Mouse (Mus musculus): ENCODE data around the gene Cd3g. TPM values are rescaled to one million over a fixed set of nuclear protein-coding genes. Genes with fewer than 3 reads are reported as not detected.
A peak's percentile ranks its signal among the peaks of the same experiment; 100 is the strongest.

Gene Cd3g
- polyA plus RNA-seq (2014; fragmentation: Nextera tagmentation; extraction: Ambion mirVana): not detected in 2 replicates

DNA sequence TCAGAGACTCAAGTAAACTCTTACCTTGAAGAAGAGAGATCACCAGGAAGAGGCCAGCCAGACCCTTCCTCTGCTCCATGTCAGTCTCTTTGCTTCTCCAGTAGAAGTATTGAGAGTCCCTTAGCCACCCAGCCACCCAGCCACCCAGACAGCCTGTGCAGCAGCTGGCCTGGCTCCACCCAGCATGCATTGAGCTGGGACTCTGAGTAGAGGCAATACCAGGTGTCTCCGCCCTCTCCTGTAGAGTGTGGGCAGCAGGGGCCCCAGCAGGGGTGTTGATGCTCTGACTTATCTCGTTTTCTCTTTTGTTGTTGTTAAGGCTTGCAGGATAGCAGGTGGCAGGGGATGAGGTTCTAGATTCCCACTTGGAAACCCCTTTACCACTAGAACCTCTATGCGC is at the start of gene Cd3g:
TSS of gene Cd3g (minus strand) at position 190 of the 400 bp plus-strand sequence.
- H3K4me1 ChIP-seq (ENCODE audit: control insufficient read depth, insufficient read depth, low read length): no peaks in the 10 kb centered on the region
- ATAC-seq (ENCODE audit: low FRiP score, low TSS enrichment): no peak
- no peak within 1 kb of the TSS for H3K9ac ChIP-seq (replicated peaks; ENCODE audit: low read length)
- no peak within 1 kb of the TSS for H3K4me3 ChIP-seq (replicated peaks; ENCODE audit: low read depth, low read length)
- DNase-seq: no peak
- H3K27ac ChIP-seq (replicated peaks; ENCODE audit: low read depth, low read length): no peak within 1 kb of the TSS
- WGBS: 69% methylated on average over 3 of the region's 3 CpGs
- H3K27me3 ChIP-seq (ENCODE audit: control insufficient read depth, insufficient read depth, low read length): no peaks in the 10 kb centered on the region
- H3K9me3 ChIP-seq (ENCODE audit: control insufficient read depth, low read length): no peaks in the 10 kb centered on the region
- no peak within 1 kb of the TSS for H3K4me2 ChIP-seq (ENCODE audit: low read length)
- H3K36me3 ChIP-seq (ENCODE audit: control insufficient read depth, insufficient read depth, low read length): no peaks in the 10 kb centered on the region

DNA sequence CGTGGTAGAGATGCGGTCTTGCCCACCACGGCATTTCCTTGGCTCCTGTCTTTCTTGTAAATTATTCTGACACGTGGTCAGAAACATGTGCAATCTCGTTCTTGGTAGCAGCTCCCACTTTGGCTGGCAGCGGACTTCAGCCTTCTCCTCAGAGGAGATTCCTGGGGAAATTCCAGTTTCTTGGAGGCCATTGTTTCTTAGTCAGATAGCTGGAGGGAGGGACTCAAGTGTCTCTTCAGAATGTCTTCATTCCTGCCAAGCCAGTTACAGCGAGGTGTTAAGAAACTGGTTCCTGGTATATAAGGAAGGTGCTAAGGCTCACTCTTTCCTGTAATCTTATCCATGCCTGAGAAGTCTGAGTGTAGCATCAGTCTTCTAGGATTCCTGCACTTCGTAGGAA is 47.1 kb upstream of the Cd3g start:
- WGBS: 74% methylated on average over 8 of the region's 8 CpGs
- H3K4me3 ChIP-seq (replicated peaks; ENCODE audit: low read depth, low read length): no peak overlapping the region
- no peak overlapping the region for H3K4me2 ChIP-seq (ENCODE audit: low read length)
- no peaks in the 10 kb centered on the region for H3K4me1 ChIP-seq (ENCODE audit: control insufficient read depth, insufficient read depth, low read length)
- ATAC-seq (ENCODE audit: low FRiP score, low TSS enrichment) (no peak), DNase-seq (no peak)
- H3K27me3 ChIP-seq (ENCODE audit: control insufficient read depth, insufficient read depth, low read length): no peaks in the 10 kb centered on the region
- no peaks in the 10 kb centered on the region for H3K9me3 ChIP-seq (ENCODE audit: control insufficient read depth, low read length)
- no peak overlapping the region for H3K27ac ChIP-seq (replicated peaks; ENCODE audit: low read depth, low read length)
- no peak overlapping the region for H3K9ac ChIP-seq (replicated peaks; ENCODE audit: low read length)
- H3K36me3 ChIP-seq (ENCODE audit: control insufficient read depth, insufficient read depth, low read length): no peaks in the 10 kb centered on the region

GRCm38 (mm10) chr9:45024187-45024586 is 44.0 kb upstream of the Cd3g start:
- Histone ChIP-seq H3K4me3 (replicated peaks; ENCODE audit: low read depth, low read length) (no peak overlapping the region), H3K9me3 (ENCODE audit: control insufficient read depth, low read length) (no peaks in the 10 kb centered on the region), H3K4me1 (ENCODE audit: control insufficient read depth, insufficient read depth, low read length) (no peaks in the 10 kb centered on the region), H3K9ac (replicated peaks; ENCODE audit: low read length) (no peak overlapping the region), H3K36me3 (ENCODE audit: control insufficient read depth, insufficient read depth, low read length) (no peaks in the 10 kb centered on the region), H3K27ac (replicated peaks; ENCODE audit: low read depth, low read length) (no peak overlapping the region), H3K27me3 (ENCODE audit: control insufficient read depth, insufficient read depth, low read length) (no peaks in the 10 kb centered on the region), H3K4me2 (ENCODE audit: low read length) (no peak overlapping the region)
- no peak for DNase-seq
- ATAC-seq (ENCODE audit: low FRiP score, low TSS enrichment): no peak
- WGBS: 86% methylated on average over 2 of the region's 2 CpGs

DNA sequence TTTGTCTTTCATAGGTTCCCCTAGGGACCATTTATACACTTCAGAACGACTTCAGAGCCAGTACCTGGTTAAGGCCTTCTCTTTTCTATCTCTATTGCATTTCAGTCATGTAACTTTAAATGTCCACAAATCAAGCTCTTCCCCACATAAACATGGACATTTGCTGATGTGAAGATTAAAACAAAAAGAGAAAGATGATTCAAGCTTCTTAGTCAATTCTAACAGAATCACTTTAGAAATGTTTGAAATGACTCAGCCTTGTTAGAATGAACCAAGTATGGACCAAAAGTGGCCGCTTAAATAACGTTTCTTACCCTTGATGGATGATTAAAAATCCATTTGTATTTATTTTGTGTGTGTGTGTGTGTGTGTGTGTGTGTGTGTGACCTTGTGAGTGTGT is 43.4 kb upstream of the Cd3g start:
- no peaks in the 10 kb centered on the region for H3K4me1 ChIP-seq (ENCODE audit: control insufficient read depth, insufficient read depth, low read length)
- ATAC-seq (ENCODE audit: low FRiP score, low TSS enrichment) (no peak), DNase-seq (no peak)
- no peaks in the 10 kb centered on the region for H3K27me3 ChIP-seq (ENCODE audit: control insufficient read depth, insufficient read depth, low read length)
- H3K9ac ChIP-seq (replicated peaks; ENCODE audit: low read length): no peak overlapping the region
- no peak overlapping the region for H3K4me2 ChIP-seq (ENCODE audit: low read length)
- H3K27ac ChIP-seq (replicated peaks; ENCODE audit: low read depth, low read length): no peak overlapping the region
- H3K36me3 ChIP-seq (ENCODE audit: control insufficient read depth, insufficient read depth, low read length): no peaks in the 10 kb centered on the region
- no peaks in the 10 kb centered on the region for H3K9me3 ChIP-seq (ENCODE audit: control insufficient read depth, low read length)
- WGBS: 65% methylated on average over 3 of the region's 3 CpGs
- H3K4me3 ChIP-seq (replicated peaks; ENCODE audit: low read depth, low read length): no peak overlapping the region

DNA sequence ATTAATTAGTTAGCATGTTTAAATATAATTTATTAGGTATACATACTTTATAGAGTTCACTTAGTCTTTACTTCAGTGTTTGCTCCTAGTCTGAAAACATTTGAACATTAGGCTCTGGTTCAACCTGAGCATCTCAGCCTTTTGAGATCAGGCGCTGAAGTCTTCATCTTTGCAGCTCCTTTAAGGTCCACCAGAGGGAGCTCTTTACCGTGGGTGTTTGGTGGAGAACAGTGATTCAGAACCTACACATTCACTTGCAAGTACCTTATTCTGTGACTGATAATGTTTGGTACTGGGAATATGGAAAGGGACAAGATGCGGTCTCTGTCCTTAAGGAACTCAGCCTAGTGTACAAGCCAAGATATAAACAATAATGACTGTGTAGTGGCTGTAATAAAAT is 42.6 kb upstream of the Cd3g start:
- no peaks in the 10 kb centered on the region for H3K36me3 ChIP-seq (ENCODE audit: control insufficient read depth, insufficient read depth, low read length)
- H3K9ac ChIP-seq (replicated peaks; ENCODE audit: low read length): no peak overlapping the region
- DNase-seq (peak; percentile 88), ATAC-seq (ENCODE audit: low FRiP score, low TSS enrichment) (no peak)
- WGBS: 12% methylated on average over 3 of the region's 3 CpGs
- no peaks in the 10 kb centered on the region for H3K9me3 ChIP-seq (ENCODE audit: control insufficient read depth, low read length)
- H3K4me1 ChIP-seq (ENCODE audit: control insufficient read depth, insufficient read depth, low read length): no peaks in the 10 kb centered on the region
- no peaks in the 10 kb centered on the region for H3K27me3 ChIP-seq (ENCODE audit: control insufficient read depth, insufficient read depth, low read length)
- H3K4me2 ChIP-seq (ENCODE audit: low read length): no peak overlapping the region
- H3K4me3 ChIP-seq (replicated peaks; ENCODE audit: low read depth, low read length): no peak overlapping the region
- H3K27ac ChIP-seq (replicated peaks; ENCODE audit: low read depth, low read length): no peak overlapping the region

DNA sequence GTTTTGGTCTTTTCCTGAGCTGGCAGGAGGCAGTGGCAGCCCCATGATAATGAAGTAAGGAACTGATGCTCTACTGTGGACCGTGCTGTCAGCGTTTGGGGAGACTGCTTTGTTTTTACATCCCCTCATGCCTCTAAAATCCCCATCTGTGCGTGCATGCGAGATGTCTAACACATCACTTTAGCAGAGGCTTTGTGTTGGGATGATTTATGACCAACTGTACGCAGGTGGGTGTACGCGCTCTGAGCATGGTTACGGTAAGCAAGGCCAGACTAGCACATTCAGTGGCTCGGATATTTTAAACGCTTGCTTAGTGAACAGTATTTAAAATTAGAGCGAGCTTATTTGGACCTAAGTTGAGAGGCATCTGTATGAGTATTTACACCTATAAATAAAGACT is 37.8 kb upstream of the Cd3g start:
- WGBS: 89% methylated on average over 11 of the region's 11 CpGs
- no peak for DNase-seq

GRCm38 (mm10) chr9:45015841-45016240 is 35.6 kb upstream of the Cd3g start:
- ATAC-seq (ENCODE audit: low FRiP score, low TSS enrichment): no peak
- Histone ChIP-seq H3K27ac (replicated peaks; ENCODE audit: low read depth, low read length) (no peak overlapping the region), H3K9ac (replicated peaks; ENCODE audit: low read length) (no peak overlapping the region), H3K4me3 (replicated peaks; ENCODE audit: low read depth, low read length) (no peak overlapping the region), H3K36me3 (ENCODE audit: control insufficient read depth, insufficient read depth, low read length) (no peaks in the 10 kb centered on the region), H3K4me1 (ENCODE audit: control insufficient read depth, insufficient read depth, low read length) (no peaks in the 10 kb centered on the region), H3K9me3 (ENCODE audit: control insufficient read depth, low read length) (no peaks in the 10 kb centered on the region), H3K27me3 (ENCODE audit: control insufficient read depth, insufficient read depth, low read length) (no peaks in the 10 kb centered on the region), H3K4me2 (ENCODE audit: low read length) (no peak overlapping the region)
- WGBS: 58% methylated on average over 3 of the region's 3 CpGs
- no peak for DNase-seq

More for the DNA sequence above, 37.8 kb upstream of the Cd3g start:
- Histone ChIP-seq H3K9me3 (ENCODE audit: control insufficient read depth, low read length) (no peaks in the 10 kb centered on the region), H3K27me3 (ENCODE audit: control insufficient read depth, insufficient read depth, low read length) (no peaks in the 10 kb centered on the region), H3K4me3 (replicated peaks; ENCODE audit: low read depth, low read length) (no peak overlapping the region), H3K4me2 (ENCODE audit: low read length) (no peak overlapping the region), H3K4me1 (ENCODE audit: control insufficient read depth, insufficient read depth, low read length) (no peaks in the 10 kb centered on the region), H3K9ac (replicated peaks; ENCODE audit: low read length) (no peak overlapping the region), H3K27ac (replicated peaks; ENCODE audit: low read depth, low read length) (no peak overlapping the region), H3K36me3 (ENCODE audit: control insufficient read depth, insufficient read depth, low read length) (no peaks in the 10 kb centered on the region)
- ATAC-seq (ENCODE audit: low FRiP score, low TSS enrichment): no peak

DNA sequence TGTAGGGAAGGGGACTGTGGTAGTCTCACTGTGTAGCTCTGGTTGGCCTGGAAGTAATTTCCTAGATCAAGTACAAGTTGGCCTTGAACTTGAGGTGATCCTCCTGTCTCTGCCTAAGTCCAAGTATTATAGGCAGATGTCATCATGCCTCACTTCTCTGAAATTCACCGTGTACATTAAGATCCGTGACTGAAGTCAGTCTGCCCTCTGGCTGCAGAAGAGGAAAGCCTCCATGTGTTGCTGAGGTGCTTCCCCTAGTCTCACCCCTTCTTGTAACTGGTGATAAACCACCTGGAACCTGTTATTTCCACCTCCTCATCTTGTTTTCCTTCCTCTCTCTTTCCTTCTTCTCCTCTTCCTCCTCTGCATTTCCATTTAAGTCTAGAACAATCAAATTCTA is 34.6 kb upstream of the Cd3g start:
- no peaks in the 10 kb centered on the region for H3K4me1 ChIP-seq (ENCODE audit: control insufficient read depth, insufficient read depth, low read length)
- 28% methylated on average over 2 of the region's 2 CpGs for WGBS

GRCm38 (mm10) chr9:45011291-45011690 is 31.1 kb upstream of the Cd3g start:
- no peaks in the 10 kb centered on the region for H3K9me3 ChIP-seq (ENCODE audit: control insufficient read depth, low read length)
- no peak overlapping the region for H3K9ac ChIP-seq (replicated peaks; ENCODE audit: low read length)
- no peak overlapping the region for H3K4me2 ChIP-seq (ENCODE audit: low read length)
- H3K27ac ChIP-seq (replicated peaks; ENCODE audit: low read depth, low read length): no peak overlapping the region
- H3K4me3 ChIP-seq (replicated peaks; ENCODE audit: low read depth, low read length): no peak overlapping the region
- WGBS: 57% methylated on average over 6 of the region's 6 CpGs
- H3K4me1 ChIP-seq (ENCODE audit: control insufficient read depth, insufficient read depth, low read length): no peaks in the 10 kb centered on the region
- ATAC-seq (ENCODE audit: low FRiP score, low TSS enrichment) (no peak), DNase-seq (no peak)
- no peaks in the 10 kb centered on the region for H3K36me3 ChIP-seq (ENCODE audit: control insufficient read depth, insufficient read depth, low read length)
- no peaks in the 10 kb centered on the region for H3K27me3 ChIP-seq (ENCODE audit: control insufficient read depth, insufficient read depth, low read length)

More for the DNA sequence above, 34.6 kb upstream of the Cd3g start:
- Histone ChIP-seq H3K27me3 (ENCODE audit: control insufficient read depth, insufficient read depth, low read length) (no peaks in the 10 kb centered on the region), H3K27ac (replicated peaks; ENCODE audit: low read depth, low read length) (no peak overlapping the region), H3K4me2 (ENCODE audit: low read length) (no peak overlapping the region), H3K4me3 (replicated peaks; ENCODE audit: low read depth, low read length) (no peak overlapping the region), H3K9me3 (ENCODE audit: control insufficient read depth, low read length) (no peaks in the 10 kb centered on the region), H3K9ac (replicated peaks; ENCODE audit: low read length) (no peak overlapping the region), H3K36me3 (ENCODE audit: control insufficient read depth, insufficient read depth, low read length) (no peaks in the 10 kb centered on the region)
- DNase-seq (no peak), ATAC-seq (ENCODE audit: low FRiP score, low TSS enrichment) (no peak)
